Mouse (Mus musculus) CH12.LX (cell line): Measurements from ENCODE around the gene Apopt1.

Experiments used
- CHD2 ChIP-seq: IDR thresholded peaks from 2 replicates; pipeline ENCODE4 v1.6.1; 2011; ENCODE audit warnings: low read length, improper control_type of control experiment
- CTCF ChIP-seq, 2 experiments: IDR thresholded peaks in 1 of 2; conservative IDR thresholded peaks in 1 of 2; 2 replicates each; pipeline ENCODE4 v1.5.1; 2011 to 2012; ENCODE audit warnings: low read depth in 2 of 2, low read length in 2 of 2, improper control_type of control experiment in 1 of 2, inconsistent platforms in 1 of 2, mild to moderate bottlenecking in 1 of 2, moderate library complexity in 1 of 2
- JUN ChIP-seq: IDR thresholded peaks from 2 replicates; pipeline ENCODE4 v1.6.1; 2011; ENCODE audit warnings: low read depth, mild to moderate bottlenecking, low read length, improper control_type of control experiment, moderate library complexity; ENCODE audit not compliant: insufficient read depth
- MAZ ChIP-seq: IDR thresholded peaks from 2 replicates; pipeline ENCODE4 v1.6.1; 2012; ENCODE audit warnings: low read depth, mild to moderate bottlenecking, inconsistent platforms, low read length, improper control_type of control experiment, moderate library complexity
- PAX5 ChIP-seq: IDR thresholded peaks from 2 replicates; pipeline ENCODE4 v1.6.1; 2012; ENCODE audit warnings: low read length, inconsistent platforms, mixed read lengths
- POLR2A ChIP-seq: IDR thresholded peaks from 2 replicates; pipeline ENCODE4 v1.6.1; 2011; ENCODE audit warnings: low read depth, mild to moderate bottlenecking, improper control_type of control experiment, low read length

DNA sequence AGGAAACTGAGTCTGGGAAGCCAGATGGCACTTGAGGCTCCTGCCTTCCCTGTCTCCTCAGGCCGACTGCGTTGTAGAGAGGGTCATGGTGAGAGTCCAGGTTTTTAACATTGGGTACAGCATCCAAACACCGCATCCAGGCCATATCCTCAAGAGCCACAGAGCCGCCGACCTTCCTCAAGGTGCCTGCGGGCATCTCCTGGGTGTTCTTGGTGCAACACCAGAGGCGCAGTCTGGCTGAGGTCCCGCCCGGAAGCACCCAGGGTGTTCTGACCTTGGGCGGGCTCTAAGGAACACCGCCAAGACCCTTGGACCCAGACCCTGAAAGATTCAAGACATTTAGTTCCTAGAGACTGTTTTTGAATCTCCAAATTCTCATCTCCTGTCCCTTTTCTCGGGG is 40.5 kb upstream of the Apopt1 start:
- TF ChIP-seq CHD2 (no peak), CTCF (conservative IDR thresholded peaks at IDR 0.05 in 1 of 2, IDR thresholded peaks at IDR 0.05 in 1 of 2; ENCODE audit: low read depth in 2 of 2, low read length in 2 of 2) (no peak), MAZ (no peak), PAX5 (no peak), JUN (no peak), POLR2A (no peak)
